Mouse (Mus musculus) G1E (cell line): ENCODE measurements around the gene Gramd1b. TPM values are rescaled to one million over a fixed set of nuclear protein-coding genes. Genes with fewer than 3 reads are reported as not detected.
"Not testable (repeated sequence)": the region's sequence is repeated elsewhere in the genome, so short reads cannot be mapped to it uniquely, and the experiment has no call there.

ENCODE experiments used
- ATAC-seq: 2 replicates; pipeline ENCODE4 v1.8.0; 2016; ENCODE audit warnings: mild to moderate bottlenecking; ENCODE audit not compliant: insufficient number of reproducible peaks, poor library complexity, low FRiP score, severe bottlenecking; ENCODE audit errors: extremely low read depth
- DNase-seq: peaks from one replicate; pipeline ENCODE4 v3.0.0; 2012; ENCODE audit warnings: low spot score
- H3K27me3 ChIP-seq: 2 replicates; pipeline ENCODE4 v1.6.1; 2012; ENCODE audit warnings: mild to moderate bottlenecking, low read length, inconsistent platforms; ENCODE audit not compliant: insufficient read depth
- H3K36me3 ChIP-seq: replicated peaks from 2 replicates; pipeline ENCODE3; 2012; ENCODE audit warnings: mild to moderate bottlenecking, inconsistent platforms
- H3K4me1 ChIP-seq: 2 replicates; pipeline ENCODE4 v1.6.1; 2012; ENCODE audit warnings: low read depth, low read length, inconsistent platforms, mixed read lengths; ENCODE audit not compliant: insufficient read depth
- H3K4me3 ChIP-seq: 2 replicates; pipeline ENCODE4 v1.5.1; 2012; ENCODE audit warnings: low read depth, mild to moderate bottlenecking, inconsistent platforms, low read length, moderate library complexity, mixed read lengths
- H3K9me3 ChIP-seq: replicated peaks from 2 replicates; pipeline ENCODE4 v1.6.1; 2012; ENCODE audit warnings: inconsistent platforms
- CTCF ChIP-seq: IDR thresholded peaks from 2 replicates; pipeline ENCODE4 v1.5.1; 2012; ENCODE audit warnings: low read depth, low read length, inconsistent platforms, mixed read lengths
- GATA1 ChIP-seq: IDR thresholded peaks from 2 replicates; pipeline ENCODE4 v1.6.1; 2012; ENCODE audit warnings: borderline replicate concordance, low read length, inconsistent platforms, mixed read lengths
- GATA2 ChIP-seq: IDR thresholded peaks from 2 replicates; pipeline ENCODE4 v1.6.1; 2012; ENCODE audit warnings: low read depth, low read length, inconsistent platforms, borderline replicate concordance
- POLR2AphosphoS5 ChIP-seq: IDR thresholded peaks from 2 replicates; pipeline ENCODE4 v1.6.1; 2012; ENCODE audit warnings: low read depth, low read length, inconsistent platforms; ENCODE audit not compliant: insufficient replicate concordance
- TAL1 ChIP-seq: conservative IDR thresholded peaks from 2 replicates; pipeline ENCODE4 v1.6.1; 2012; ENCODE audit warnings: low read depth, low read length, inconsistent platforms, mixed read lengths
- polyA plus RNA-seq: library from polyadenylated mRNA; stranded (reverse); fragments of >175 nt; gene quantifications from 2 replicates; pipeline ENCODE4 v1.2.3, GENCODE M21; 2012
- total RNA-seq, 2 experiments: library from RNA; stranded (forward) in 1 of 2; stranded (reverse) in 1 of 2; fragments of 200-1000 nt in 1 of 2; fragments of >200 nt in 1 of 2; fragmentation: Nextera tagmentation in 1 of 2; gene quantifications; 2 replicates each; pipeline ENCODE4 v1.2.3; 2014 to 2017

Gramd1b gene
- total and polyA plus RNA-seq, 3 experiments = 1.3 to 2.1 TPM; not detected in 1

- DNase-seq (no peak), ATAC-seq (no peak)
- no peak for TF ChIP-seq GATA1
- TF ChIP-seq CTCF = no peak
- no peak for TF ChIP-seq POLR2AphosphoS5
- TF ChIP-seq GATA2 = no peak
- no peak for TF ChIP-seq TAL1
Observed at GRCm38 (mm10) chr9:40504886-40505285, 26.3 kb downstream of the Gramd1b start.

DNA sequence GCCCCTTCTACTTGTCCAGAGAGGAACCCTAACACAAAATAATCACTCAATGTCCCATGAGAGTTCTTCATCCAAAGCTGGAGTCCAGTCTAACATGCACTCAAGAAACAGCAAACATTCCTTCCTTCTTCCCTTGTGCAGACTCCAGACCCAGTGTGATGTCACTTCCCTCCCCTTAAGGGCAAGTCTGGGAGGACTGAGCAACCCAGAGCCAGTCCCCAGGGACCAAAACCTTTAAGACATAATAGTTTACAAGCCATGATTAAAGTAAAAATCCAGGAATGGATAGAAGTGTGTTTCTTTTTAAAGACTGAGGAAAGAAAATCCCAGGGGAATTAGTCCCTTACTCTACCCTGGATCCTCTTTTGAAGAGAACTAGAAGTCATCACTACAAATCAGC is 30.5 kb downstream of the Gramd1b start:
- Histone ChIP-seq H3K4me3 (no peak overlapping the region), H3K27me3 (no peaks in the 10 kb centered on the region), H3K36me3 (no peaks in the 10 kb centered on the region), H3K9me3 (peaks cover 2% of the 10 kb centered on the region), H3K4me1 (no peaks in the 10 kb centered on the region)
- ATAC-seq (no peak), DNase-seq (no peak)
- TF ChIP-seq TAL1 (no peak), CTCF (no peak), GATA1 (no peak), POLR2AphosphoS5 (no peak), GATA2 (no peak)

More at GRCm38 (mm10) chr9:40504886-40505285, 26.3 kb downstream of the Gramd1b start:
- no peaks in the 10 kb centered on the region for H3K36me3 ChIP-seq
- no peaks in the 10 kb centered on the region for H3K4me1 ChIP-seq
- H3K27me3 ChIP-seq = no peaks in the 10 kb centered on the region
- peaks cover 2% of the 10 kb centered on the region for H3K9me3 ChIP-seq
- H3K4me3 ChIP-seq = no peak overlapping the region

DNA sequence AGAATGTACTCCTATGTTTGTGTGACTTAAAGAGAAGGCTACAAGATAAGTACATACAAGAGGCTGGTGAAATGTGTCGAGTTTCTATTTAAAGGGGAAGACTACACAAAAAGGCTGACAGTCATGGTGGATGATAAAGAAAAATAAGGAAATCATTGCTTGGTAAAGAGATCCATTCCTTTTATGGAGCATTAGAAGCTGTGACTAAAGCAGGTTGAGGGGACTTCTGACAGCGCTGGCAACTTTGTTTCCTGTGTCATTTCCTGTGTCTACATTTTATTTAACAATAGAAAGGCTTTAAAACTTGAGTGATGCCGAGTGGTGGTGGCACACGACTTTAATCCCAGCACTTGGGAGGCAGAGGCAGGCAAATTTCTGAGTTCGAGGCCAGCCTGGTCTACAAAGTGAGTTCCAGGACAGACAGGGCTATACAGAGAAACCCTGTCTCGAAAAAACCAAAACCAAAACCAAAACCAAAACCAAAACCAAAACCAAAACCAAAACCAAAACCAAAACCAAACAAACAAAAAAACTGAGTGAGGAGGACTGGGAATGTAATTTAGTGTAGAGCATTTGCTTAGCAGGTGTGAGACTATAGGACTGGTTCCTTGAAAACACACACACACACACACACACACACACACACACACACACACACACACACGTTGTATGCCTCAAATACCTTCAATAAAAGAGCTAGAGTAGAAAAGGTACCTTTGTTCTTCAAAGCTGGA is 48.7 kb downstream of the Gramd1b start:
- H3K27me3 ChIP-seq, DNase-seq, ATAC-seq, H3K4me3 ChIP-seq, H3K4me1 ChIP-seq, H3K9me3 ChIP-seq, H3K36me3 ChIP-seq: not testable (repeated sequence)

DNA sequence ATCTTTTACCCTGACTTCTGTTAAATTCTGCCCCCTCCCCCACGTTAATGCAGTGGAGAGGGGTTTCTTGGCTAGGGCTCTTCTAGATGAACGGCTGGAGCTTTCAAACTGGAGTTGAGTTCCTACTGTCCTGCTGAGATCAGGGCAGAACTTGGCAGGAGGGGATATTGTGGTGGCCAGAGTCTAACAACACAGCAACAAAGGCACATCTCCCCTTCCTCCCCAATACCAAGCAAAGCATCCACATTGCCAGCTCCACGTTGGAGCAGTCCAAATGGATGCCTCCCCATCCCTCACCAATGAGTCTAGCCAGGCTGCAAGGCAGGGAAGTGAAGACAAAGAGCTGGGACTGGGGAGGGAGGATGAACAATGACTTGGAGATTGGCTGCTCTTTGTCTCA is 49.9 kb downstream of the Gramd1b start:
- no peak overlapping the region for H3K4me3 ChIP-seq
- no peaks in the 10 kb centered on the region for H3K36me3 ChIP-seq
- ATAC-seq = no peak
- DNase-seq = no peak
- H3K4me1 ChIP-seq = no peaks in the 10 kb centered on the region
- peaks cover 3% of the 10 kb centered on the region for H3K9me3 ChIP-seq
- H3K27me3 ChIP-seq = no peaks in the 10 kb centered on the region
- no peak for TF ChIP-seq GATA1
- TF ChIP-seq POLR2AphosphoS5 = no peak
- no peak for TF ChIP-seq GATA2
- TF ChIP-seq TAL1 = no peak
- no peak for TF ChIP-seq CTCF

DNA sequence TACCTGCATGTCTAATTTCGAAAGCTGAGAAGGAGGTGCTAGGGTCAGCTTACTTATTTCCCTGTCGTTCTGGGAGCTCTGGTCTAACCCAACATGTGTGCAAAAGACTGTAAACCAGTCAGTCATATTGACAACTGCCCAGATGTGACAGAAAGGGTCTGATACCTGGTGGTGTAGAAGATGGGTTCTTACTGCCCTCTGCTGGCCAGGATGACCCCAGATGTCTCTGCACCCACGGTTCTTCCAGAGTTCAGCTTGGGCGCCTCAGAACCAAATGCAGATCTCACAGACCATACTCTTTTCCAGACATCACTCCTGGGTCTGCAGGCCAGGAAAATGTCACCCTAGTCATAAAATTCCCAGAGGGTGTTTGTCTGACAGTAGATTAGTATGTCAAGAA is 51.9 kb downstream of the Gramd1b start:
- H3K27me3 ChIP-seq = no peaks in the 10 kb centered on the region
- TF ChIP-seq GATA2 = no peak
- no peak overlapping the region for H3K4me3 ChIP-seq
- no peaks in the 10 kb centered on the region for H3K36me3 ChIP-seq
- no peaks in the 10 kb centered on the region for H3K4me1 ChIP-seq
- ATAC-seq (no peak; the same call in 1 of the 2 replicates), DNase-seq (no peak)
- peaks cover 3% of the 10 kb centered on the region for H3K9me3 ChIP-seq

- H3K27me3 ChIP-seq = no peaks in the 10 kb centered on the region
- peaks cover 3% of the 10 kb centered on the region for H3K9me3 ChIP-seq
- H3K36me3 ChIP-seq = no peaks in the 10 kb centered on the region
- no peak for ATAC-seq
- H3K4me1 ChIP-seq = no peaks in the 10 kb centered on the region
- H3K4me3 ChIP-seq = no peak overlapping the region
- TF ChIP-seq CTCF = no peak
- no peak for TF ChIP-seq POLR2AphosphoS5
- TF ChIP-seq GATA2 = no peak
- no peak for TF ChIP-seq TAL1
- TF ChIP-seq GATA1 = no peak
- no peak for DNase-seq
Observed at GRCm38 (mm10) chr9:40478146-40478900, 52.9 kb downstream of the Gramd1b start.
